Mouse (Mus musculus) lung, embryonic 14.5 days (tissue): Measurements from ENCODE around the gene Acox1. TPM values are rescaled to one million over a fixed set of nuclear protein-coding genes. Genes with fewer than 3 reads are reported as not detected.
A peak's percentile ranks its signal among the peaks of the same experiment; 100 is the strongest.

Source experiments
- ATAC-seq: fragments of 200-750 bp; cut with Nextera tagmentation; 2 replicates; pipeline ENCODE4 v1.8.0; 2017; ENCODE audit warnings: mild to moderate bottlenecking, moderate TSS enrichment, moderate library complexity; ENCODE audit not compliant: insufficient read depth
- DNase-seq: peaks from one replicate; pipeline ENCODE4 v3.0.0-alpha.2; 2015
- H3K27ac ChIP-seq: fragments of 300-500 bp; sonication (generic); 2 replicates; pipeline ENCODE4 v1.5.1; 2014; ENCODE audit warnings: low read depth, mild to moderate bottlenecking, moderate library complexity
- H3K27me3 ChIP-seq: fragments of 300-500 bp; sonication (generic); 2 replicates; pipeline ENCODE4 v1.6.1; 2014; ENCODE audit warnings: low read length, control low read depth; ENCODE audit not compliant: insufficient read depth
- H3K36me3 ChIP-seq: fragments of 300-500 bp; sonication (generic); 2 replicates; pipeline ENCODE4 v1.6.1; 2014; ENCODE audit warnings: control low read depth; ENCODE audit not compliant: insufficient read depth
- H3K4me1 ChIP-seq: fragments of 300-500 bp; sonication (generic); 2 replicates; pipeline ENCODE4 v1.6.1; 2014; ENCODE audit warnings: antibody characterized with exemption, control low read depth; ENCODE audit not compliant: insufficient read depth
- H3K4me2 ChIP-seq: fragments of 300-500 bp; sonication (generic); 2 replicates; pipeline ENCODE4 v1.6.1; 2014; ENCODE audit warnings: mild to moderate bottlenecking
- H3K4me3 ChIP-seq: fragments of 300-500 bp; sonication (generic); 2 replicates; pipeline ENCODE4 v1.5.1; 2014; ENCODE audit warnings: low read depth, low read length
- H3K9ac ChIP-seq: fragments of 300-500 bp; sonication (generic); 2 replicates; pipeline ENCODE4 v1.6.1; 2014
- H3K9me3 ChIP-seq: fragments of 300-500 bp; sonication (generic); 2 replicates; pipeline ENCODE4 v1.6.1; 2016; ENCODE audit warnings: low read depth, low read length, control low read depth
- CTCF ChIP-seq: IDR thresholded peaks from 2 replicates; pipeline ENCODE4 v1.5.1; 2016; ENCODE audit warnings: antibody characterized with exemption, low read depth
- WGBS: fragments of 180-500 bp; shearing (Covaris S2); extraction: QIAGEN DNeasy Blood & Tissue Kit; methylation state at CpG from one replicate; pipeline ENCODE4 v1.1.7; 2014; 5-methylcytosine and 5-hydroxymethylcytosine counted together
- polyA plus RNA-seq: library from polyadenylated mRNA; unstranded; fragments of >200 nt; fragmentation: Nextera tagmentation; extraction: Ambion mirVana; gene quantifications from 2 replicates; pipeline ENCODE4 v1.2.1, GENCODE M21; 2014

Gene Acox1
- polyA plus RNA-seq, 1 experiment from 2014 or later = 22.1 TPM

- ATAC-seq (no peak), DNase-seq (no peak)
- WGBS = 73% methylated on average over 10 of the region's 10 CpGs
- Histone ChIP-seq H3K4me1 (no peaks in the 10 kb centered on the region), H3K4me2 (no peak overlapping the region), H3K36me3 (peaks cover 54% of the 10 kb centered on the region), H3K9me3 (no peaks in the 10 kb centered on the region), H3K4me3 (no peak overlapping the region), H3K27me3 (no peaks in the 10 kb centered on the region), H3K9ac (no peak overlapping the region), H3K27ac (no peak overlapping the region)
- TF ChIP-seq CTCF = no peak
These were observed 56.4 kb downstream of the Acox1 start for GRCm38 (mm10) chr11:116142211-116142991.

- Histone ChIP-seq H3K4me1 (no peaks in the 10 kb centered on the region), H3K27me3 (no peaks in the 10 kb centered on the region), H3K9ac (peak within 1 kb of the TSS; percentile 78), H3K4me2 (peak within 1 kb of the TSS; percentile 79), H3K27ac (peak within 1 kb of the TSS; percentile 72), H3K9me3 (no peaks in the 10 kb centered on the region), H3K36me3 (peaks cover 44% of the 10 kb centered on the region), H3K4me3 (peak within 1 kb of the TSS; percentile 92)
- TF ChIP-seq CTCF = peak; percentile 85
- ATAC-seq (peak; percentile 96), DNase-seq (peak; percentile 98)
- under 1% methylated on average over 60 of the region's 60 CpGs for WGBS
These were observed 60.2 kb downstream of the Acox1 start, which contains the start of gene Mrpl38 for GRCm38 (mm10) chr11:116138468-116139138. Gene Mrpl38 (minus strand): TSS chr11:116138868.

- H3K4me1 ChIP-seq = no peaks in the 10 kb centered on the region
- TF ChIP-seq CTCF = no peak
- no peak for DNase-seq
- H3K27ac ChIP-seq = peak overlapping the region; percentile 72
- peak overlapping the region; percentile 79 for H3K4me2 ChIP-seq
- peak overlapping the region; percentile 78 for H3K9ac ChIP-seq
- no peak for ATAC-seq
- 1% methylated on average over 20 of the region's 20 CpGs for WGBS
- peak overlapping the region; percentile 92 for H3K4me3 ChIP-seq
- no peaks in the 10 kb centered on the region for H3K9me3 ChIP-seq
- H3K36me3 ChIP-seq = peaks cover 44% of the 10 kb centered on the region
- H3K27me3 ChIP-seq = no peaks in the 10 kb centered on the region
These were observed 60.8 kb downstream of the Acox1 start for GRCm38 (mm10) chr11:116138096-116138467.

- peaks cover 47% of the 10 kb centered on the region for H3K36me3 ChIP-seq
- H3K9me3 ChIP-seq = no peaks in the 10 kb centered on the region
- H3K4me1 ChIP-seq = peaks cover 4% of the 10 kb centered on the region
- no peak overlapping the region for H3K4me2 ChIP-seq
- no peak overlapping the region for H3K27ac ChIP-seq
- TF ChIP-seq CTCF = no peak
- WGBS = 80% methylated on average over 10 of the region's 10 CpGs
- H3K4me3 ChIP-seq = no peak overlapping the region
- H3K27me3 ChIP-seq = no peaks in the 10 kb centered on the region
- no peak overlapping the region for H3K9ac ChIP-seq
- DNase-seq (no peak), ATAC-seq (no peak)
These were observed 64.7 kb downstream of the Acox1 start for GRCm38 (mm10) chr11:116134171-116134570.

GRCm38 (mm10) chr11:116133497-116133896, 65.3 kb downstream of the Acox1 start:
- WGBS = 72% methylated on average over 5 of the region's 5 CpGs
- H3K4me1 ChIP-seq = peaks cover 4% of the 10 kb centered on the region
- no peaks in the 10 kb centered on the region for H3K9me3 ChIP-seq
- H3K4me3 ChIP-seq = no peak overlapping the region
- no peak overlapping the region for H3K27ac ChIP-seq
- no peak for DNase-seq
- ATAC-seq = no peak
- H3K27me3 ChIP-seq = no peaks in the 10 kb centered on the region
- no peak overlapping the region for H3K4me2 ChIP-seq
- H3K36me3 ChIP-seq = peaks cover 47% of the 10 kb centered on the region
- TF ChIP-seq CTCF = no peak
- H3K9ac ChIP-seq = no peak overlapping the region

GRCm38 (mm10) chr11:116132366-116133333, 66.2 kb downstream of the Acox1 start:
- H3K9me3 ChIP-seq = no peaks in the 10 kb centered on the region
- H3K27me3 ChIP-seq = no peaks in the 10 kb centered on the region
- H3K36me3 ChIP-seq = peaks cover 47% of the 10 kb centered on the region
- H3K4me3 ChIP-seq = no peak overlapping the region
- DNase-seq = no peak
- peak; percentile 36 for TF ChIP-seq CTCF
- WGBS = 77% methylated on average over 16 of the region's 16 CpGs
- H3K4me2 ChIP-seq = no peak overlapping the region
- no peak overlapping the region for H3K9ac ChIP-seq
- ATAC-seq = no peak
- no peak overlapping the region for H3K27ac ChIP-seq
- peaks cover 7% of the 10 kb centered on the region for H3K4me1 ChIP-seq
